Mouse (Mus musculus) ovary, postnatal 10 days (tissue): Measurements from ENCODE around the gene Tepsin.

Experiments
- DNase-seq: peaks from one replicate; pipeline ENCODE4 v3.0.0; 2022; ENCODE audit warnings: low spot score

Tepsin gene

GRCm38 (mm10) chr11:120098588-120099511, at the start of gene Tepsin, which contains the start of gene Ndufaf8:
Gene Tepsin (minus strand): TSS chr11:120098731.
Gene Ndufaf8 (plus strand): TSS chr11:120098928.
- DNase-seq: peak; percentile 100

- DNase-seq: no peak
Observed at GRCm38 (mm10) chr11:120143708-120144497, 45.4 kb upstream of the Tepsin start.

GRCm38 (mm10) chr11:120142601-120143051, 44.1 kb upstream of the Tepsin start:
- no peak for DNase-seq

GRCm38 (mm10) chr11:120140255-120140654, 41.7 kb upstream of the Tepsin start:
- DNase-seq: no peak

GRCm38 (mm10) chr11:120139309-120139731, 40.8 kb upstream of the Tepsin start:
- no peak for DNase-seq

- no peak for DNase-seq
Observed at GRCm38 (mm10) chr11:120137625-120138004, 39.1 kb upstream of the Tepsin start.

GRCm38 (mm10) chr11:120136796-120137624, 38.5 kb upstream of the Tepsin start:
- no peak for DNase-seq

- no peak for DNase-seq
Observed at GRCm38 (mm10) chr11:120136195-120136594, 37.7 kb upstream of the Tepsin start.

- DNase-seq: no peak
Observed at GRCm38 (mm10) chr11:120134847-120135530, 36.5 kb upstream of the Tepsin start.

- DNase-seq: no peak
Observed at GRCm38 (mm10) chr11:120134148-120134547, 35.6 kb upstream of the Tepsin start.

- no peak for DNase-seq
Observed at GRCm38 (mm10) chr11:120129281-120129680, 30.8 kb upstream of the Tepsin start.

GRCm38 (mm10) chr11:120126845-120127244, 28.3 kb upstream of the Tepsin start:
- no peak for DNase-seq

GRCm38 (mm10) chr11:120122126-120122525, 23.6 kb upstream of the Tepsin start:
- no peak for DNase-seq

- DNase-seq: no peak
Observed at GRCm38 (mm10) chr11:120120642-120121420, 22.3 kb upstream of the Tepsin start.

GRCm38 (mm10) chr11:120119936-120120541, 21.5 kb upstream of the Tepsin start:
- DNase-seq: no peak

- no peak for DNase-seq
Observed at GRCm38 (mm10) chr11:120119108-120119507, 20.6 kb upstream of the Tepsin start.

- no peak for DNase-seq
Observed at GRCm38 (mm10) chr11:120117626-120118025, 19.1 kb upstream of the Tepsin start.

- no peak for DNase-seq
Observed at GRCm38 (mm10) chr11:120114488-120115215, 16.1 kb upstream of the Tepsin start.

- no peak for DNase-seq
Observed at GRCm38 (mm10) chr11:120112136-120112535, 13.6 kb upstream of the Tepsin start.
